Comparison of ENCODE assay signal across 24 mouse cellular contexts in genomic region chr3:82067830-82068229, GRCm38 (mm10). TPM values are rescaled to one million over a fixed set of nuclear protein-coding genes. Genes with fewer than 3 reads are reported as not detected.
"Had no signal": no experiment of that assay in that cellular context is flagged by ENCODE, and none has a peak within 500 bp of the region (broad histone marks: within the 10 kb centered on the region; RNA-seq: fewer than 3 reads in every experiment).

No protein-coding gene starts in this region.

- H3K27ac ChIP-seq: kidney, embryonic 15.5 days; left cerebral cortex, adult 2 months; limb, embryonic 12.5 days; limb, embryonic 15.5 days; liver, embryonic 14.5 days; macrophage; midbrain, embryonic 12.5 days; midbrain, embryonic 15.5 days; neural tube, embryonic 12.5 days; neural tube, embryonic 15.5 days had no signal

- H3K36me3 ChIP-seq: kidney, embryonic 15.5 days; limb, embryonic 12.5 days; limb, embryonic 15.5 days; midbrain, embryonic 12.5 days; midbrain, embryonic 15.5 days; neural tube, embryonic 12.5 days; neural tube, embryonic 15.5 days had no signal

- H3K9ac ChIP-seq: kidney, embryonic 15.5 days; limb, embryonic 12.5 days; limb, embryonic 15.5 days; liver, embryonic 14.5 days; liver, postnatal 0 days; lung, embryonic 14.5 days; midbrain, embryonic 12.5 days; midbrain, embryonic 15.5 days; neural tube, embryonic 12.5 days; neural tube, embryonic 15.5 days had no signal

- H3K9me3 ChIP-seq: kidney, embryonic 15.5 days; limb, embryonic 12.5 days; limb, embryonic 15.5 days; midbrain, embryonic 12.5 days; midbrain, embryonic 15.5 days; neural tube, embryonic 12.5 days; neural tube, embryonic 15.5 days had no signal

- H3K4me3 ChIP-seq: kidney, embryonic 15.5 days; left cerebral cortex, adult 2 months; limb, embryonic 12.5 days; limb, embryonic 15.5 days; midbrain, embryonic 12.5 days; midbrain, embryonic 15.5 days; neural tube, embryonic 12.5 days; neural tube, embryonic 15.5 days had no signal

- ATAC-seq: liver, postnatal 0 days; lung, postnatal 0 days; midbrain, embryonic 15.5 days had no signal

- H3K27me3 ChIP-seq: kidney, embryonic 15.5 days; limb, embryonic 15.5 days; midbrain, embryonic 12.5 days; midbrain, embryonic 15.5 days; neural tube, embryonic 12.5 days; neural tube, embryonic 15.5 days had no signal

- H3K4me2 ChIP-seq: kidney, embryonic 15.5 days; limb, embryonic 12.5 days; limb, embryonic 15.5 days; liver, embryonic 11.5 days; lung, embryonic 14.5 days; midbrain, embryonic 12.5 days; midbrain, embryonic 15.5 days; neural tube, embryonic 12.5 days; neural tube, embryonic 15.5 days had no signal

- DNase-seq: kidney, adult 8-10 months; kidney, postnatal 10 days; kidney, postnatal 36 days; layer of hippocampus, postnatal 36 days; liver, postnatal 0 days; lung, embryonic 14.5 days; retina, postnatal 1 day; right cerebral cortex, postnatal 25 days; spleen, adult 18-20 months; thymus, adult 18-20 months; thymus, postnatal 36 days had no signal

- H3K4me1 ChIP-seq: limb, embryonic 12.5 days; limb, embryonic 15.5 days; midbrain, embryonic 12.5 days; neural tube, embryonic 12.5 days had no signal

RNA-seq across cellular contexts. Expression of gene Gucy1b1, which starts 6.7 kb away (rescaled TPM):
- total RNA-seq: megakaryocyte, adult 5-6 weeks had no signal
